Mouse (Mus musculus): ENCODE data around the gene Pth1r. TPM values are rescaled to one million over a fixed set of nuclear protein-coding genes. Genes with fewer than 3 reads are reported as not detected.
A peak's percentile ranks its signal among the peaks of the same experiment; 100 is the strongest.

Gene Pth1r
- polyA plus RNA-seq, 1 experiment from 2014 or later = 37.8 TPM

DNA sequence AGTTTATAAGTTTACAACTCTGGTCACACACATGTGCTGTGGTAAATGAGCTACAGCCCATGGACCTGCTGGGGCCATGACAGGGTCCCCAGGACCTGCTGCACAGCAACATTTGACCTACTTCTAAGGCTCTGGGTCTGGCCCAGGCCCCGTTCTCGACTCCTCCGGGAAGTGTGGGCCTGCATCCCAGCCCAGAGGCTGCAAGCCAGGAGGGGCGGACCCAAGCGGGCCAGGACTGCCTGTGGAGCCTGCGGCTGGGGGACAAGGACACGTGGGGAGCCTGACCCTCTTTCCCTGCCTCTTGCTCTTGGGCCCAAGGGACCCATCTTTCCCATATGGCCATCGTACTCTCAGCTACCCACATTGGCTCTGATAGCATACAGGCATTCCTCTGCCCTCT is 11.7 kb upstream of the Pth1r start:
- no peaks in the 10 kb centered on the region for H3K36me3 ChIP-seq (replicated peaks; ENCODE audit: control insufficient read depth, insufficient read depth, low read depth, low read length)
- ATAC-seq (replicated peaks; ENCODE audit: insufficient number of reproducible peaks, low FRiP score, low TSS enrichment, low read depth) = no peak
- no peaks in the 10 kb centered on the region for H3K27me3 ChIP-seq (ENCODE audit: control insufficient read depth, insufficient read depth, low read length)
- no peaks in the 10 kb centered on the region for H3K9me3 ChIP-seq (replicated peaks; ENCODE audit: control insufficient read depth, low read length)
- H3K4me2 ChIP-seq (ENCODE audit: low read depth, low read length) = no peak overlapping the region
- 77% methylated on average over 8 of the region's 8 CpGs for WGBS
- H3K4me1 ChIP-seq (ENCODE audit: control insufficient read depth, insufficient read depth, low read length) = no peaks in the 10 kb centered on the region; the same call in 1 of the 2 replicates
- H3K27ac ChIP-seq (replicated peaks; ENCODE audit: low read depth, low read length) = no peak overlapping the region
- H3K9ac ChIP-seq (replicated peaks; ENCODE audit: low read length) = no peak overlapping the region
- no peak overlapping the region for H3K4me3 ChIP-seq (ENCODE audit: low read depth, low read length)
- DNase-seq (ENCODE audit: low spot score) = no peak

DNA sequence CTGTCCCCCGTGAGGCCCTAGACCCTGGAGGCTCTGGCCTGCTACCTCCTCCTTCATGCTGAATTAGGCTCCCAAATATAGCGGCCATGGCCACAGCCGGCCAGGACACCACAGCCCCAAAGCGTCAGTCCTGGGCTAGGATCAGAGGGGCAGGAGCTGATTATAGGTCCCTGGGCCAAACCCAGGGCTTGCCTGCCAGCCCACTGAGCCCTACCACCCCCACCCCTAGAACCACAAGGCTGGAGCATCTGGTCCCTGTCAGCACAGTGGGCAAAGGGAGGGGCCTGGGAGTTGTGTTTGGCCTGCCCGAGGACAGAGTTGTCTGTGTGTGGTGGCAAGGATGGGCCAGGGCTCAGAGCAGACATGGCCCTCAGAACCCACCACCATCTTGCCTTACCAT is 10.9 kb upstream of the Pth1r start:
- H3K27ac ChIP-seq (replicated peaks; ENCODE audit: low read depth, low read length) = no peak overlapping the region
- H3K27me3 ChIP-seq (ENCODE audit: control insufficient read depth, insufficient read depth, low read length) = no peaks in the 10 kb centered on the region
- no peak overlapping the region for H3K9ac ChIP-seq (replicated peaks; ENCODE audit: low read length)
- no peaks in the 10 kb centered on the region for H3K9me3 ChIP-seq (replicated peaks; ENCODE audit: control insufficient read depth, low read length)
- no peak overlapping the region for H3K4me2 ChIP-seq (ENCODE audit: low read depth, low read length)
- ATAC-seq (replicated peaks; ENCODE audit: insufficient number of reproducible peaks, low FRiP score, low TSS enrichment, low read depth) = no peak
- H3K4me1 ChIP-seq (ENCODE audit: control insufficient read depth, insufficient read depth, low read length) = no peaks in the 10 kb centered on the region; the same call in 1 of the 2 replicates
- no peak overlapping the region for H3K4me3 ChIP-seq (ENCODE audit: low read depth, low read length)
- no peak for DNase-seq (ENCODE audit: low spot score)
- no peaks in the 10 kb centered on the region for H3K36me3 ChIP-seq (replicated peaks; ENCODE audit: control insufficient read depth, insufficient read depth, low read depth, low read length)
- WGBS = 72% methylated on average over 5 of the region's 5 CpGs

DNA sequence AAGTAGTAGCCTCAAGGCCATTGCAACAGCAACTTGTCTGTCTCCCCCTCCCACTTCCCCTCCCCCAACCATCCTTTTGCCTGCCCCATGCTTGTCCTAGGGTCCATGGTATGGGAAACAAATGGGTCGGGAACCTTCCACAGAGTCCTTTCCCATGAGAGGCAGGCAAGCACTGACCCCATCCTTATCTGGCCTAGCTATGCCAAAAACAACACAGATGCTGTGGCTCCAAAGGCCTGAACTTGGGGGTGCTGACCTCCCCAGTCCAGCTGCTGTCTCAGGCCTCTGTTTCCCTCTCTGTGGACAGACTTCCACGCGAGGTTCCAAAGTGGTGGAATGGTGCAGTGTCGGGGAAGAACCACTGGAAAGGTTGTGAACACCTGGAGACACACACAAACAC is 6.8 kb upstream of the Pth1r start:
- DNase-seq (ENCODE audit: low spot score) (no peak), ATAC-seq (replicated peaks; ENCODE audit: insufficient number of reproducible peaks, low FRiP score, low TSS enrichment, low read depth) (no peak)
- no peaks in the 10 kb centered on the region for H3K9me3 ChIP-seq (replicated peaks; ENCODE audit: control insufficient read depth, low read length)
- no peak overlapping the region for H3K9ac ChIP-seq (replicated peaks; ENCODE audit: low read length)
- H3K4me2 ChIP-seq (ENCODE audit: low read depth, low read length) = no peak overlapping the region
- H3K4me3 ChIP-seq (ENCODE audit: low read depth, low read length) = no peak overlapping the region
- no peaks in the 10 kb centered on the region for H3K36me3 ChIP-seq (replicated peaks; ENCODE audit: control insufficient read depth, insufficient read depth, low read depth, low read length)
- H3K27ac ChIP-seq (replicated peaks; ENCODE audit: low read depth, low read length) = no peak overlapping the region
- WGBS = 72% methylated on average over 4 of the region's 4 CpGs
- no peaks in the 10 kb centered on the region for H3K27me3 ChIP-seq (ENCODE audit: control insufficient read depth, insufficient read depth, low read length)
- H3K4me1 ChIP-seq (ENCODE audit: control insufficient read depth, insufficient read depth, low read length) = no peaks in the 10 kb centered on the region

DNA sequence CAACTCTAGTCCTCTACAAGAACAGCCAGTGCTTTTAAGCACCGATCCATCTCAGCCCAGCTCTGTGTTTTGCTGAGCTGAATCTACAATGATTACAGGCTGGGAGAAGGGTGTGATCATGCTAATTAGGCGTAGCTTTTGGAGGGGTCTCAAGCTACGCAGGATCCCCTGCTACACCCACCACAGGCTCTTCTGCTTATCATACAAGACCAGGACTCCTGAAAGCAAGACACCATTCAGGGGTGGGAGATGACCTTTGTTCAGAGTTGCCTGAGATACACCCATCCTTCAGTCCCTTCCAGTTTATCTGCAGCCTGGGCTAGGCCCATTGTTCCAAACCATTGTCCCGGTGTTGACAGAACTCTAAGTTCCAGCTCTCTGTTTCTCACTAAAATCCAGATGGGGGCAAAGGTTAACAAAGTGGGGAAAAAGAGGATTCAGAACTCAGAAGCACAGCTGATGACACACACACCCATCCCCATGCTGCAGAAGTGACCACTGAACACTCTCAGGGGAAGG is 6.0 kb upstream of the Pth1r start:
- no peak overlapping the region for H3K4me2 ChIP-seq (ENCODE audit: low read depth, low read length)
- H3K9ac ChIP-seq (replicated peaks; ENCODE audit: low read length) = no peak overlapping the region
- no peak overlapping the region for H3K4me3 ChIP-seq (ENCODE audit: low read depth, low read length)
- 81% methylated on average over 4 of the region's 4 CpGs for WGBS
- H3K9me3 ChIP-seq (replicated peaks; ENCODE audit: control insufficient read depth, low read length) = no peaks in the 10 kb centered on the region
- no peaks in the 10 kb centered on the region for H3K27me3 ChIP-seq (ENCODE audit: control insufficient read depth, insufficient read depth, low read length)
- no peaks in the 10 kb centered on the region for H3K36me3 ChIP-seq (replicated peaks; ENCODE audit: control insufficient read depth, insufficient read depth, low read depth, low read length)
- ATAC-seq (replicated peaks; ENCODE audit: insufficient number of reproducible peaks, low FRiP score, low TSS enrichment, low read depth) (no peak), DNase-seq (ENCODE audit: low spot score) (no peak)
- no peaks in the 10 kb centered on the region for H3K4me1 ChIP-seq (ENCODE audit: control insufficient read depth, insufficient read depth, low read length)
- H3K27ac ChIP-seq (replicated peaks; ENCODE audit: low read depth, low read length) = no peak overlapping the region

DNA sequence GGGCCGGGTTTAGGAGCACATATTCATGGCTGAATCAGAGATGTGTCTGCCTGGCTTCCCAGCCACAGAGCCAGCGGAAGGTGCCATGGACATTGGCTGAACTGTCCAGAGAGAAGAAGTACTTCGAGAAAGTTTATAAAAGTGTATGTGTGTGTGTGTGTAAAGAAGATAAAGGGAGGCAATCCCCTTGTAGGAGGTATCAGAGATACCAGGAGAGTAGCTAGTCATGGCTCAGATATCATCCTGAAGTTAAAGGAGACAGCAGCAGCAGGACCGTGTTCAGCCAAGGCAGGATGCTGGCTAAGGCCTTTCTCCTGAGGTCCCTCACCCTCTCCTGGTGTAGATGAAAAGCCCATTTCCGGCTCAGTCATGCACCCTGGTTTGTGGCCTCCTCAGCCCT is 4.5 kb upstream of the Pth1r start:
- WGBS = 76% methylated on average over 5 of the region's 5 CpGs
- H3K4me2 ChIP-seq (ENCODE audit: low read depth, low read length) = no peak overlapping the region
- ATAC-seq (replicated peaks; ENCODE audit: insufficient number of reproducible peaks, low FRiP score, low TSS enrichment, low read depth) (no peak), DNase-seq (ENCODE audit: low spot score) (no peak)
- H3K4me1 ChIP-seq (ENCODE audit: control insufficient read depth, insufficient read depth, low read length) = no peaks in the 10 kb centered on the region; the same call in 1 of the 2 replicates
- H3K27me3 ChIP-seq (ENCODE audit: control insufficient read depth, insufficient read depth, low read length) = no peaks in the 10 kb centered on the region
- H3K36me3 ChIP-seq (replicated peaks; ENCODE audit: control insufficient read depth, insufficient read depth, low read depth, low read length) = no peaks in the 10 kb centered on the region
- H3K9me3 ChIP-seq (replicated peaks; ENCODE audit: control insufficient read depth, low read length) = no peaks in the 10 kb centered on the region
- H3K27ac ChIP-seq (replicated peaks; ENCODE audit: low read depth, low read length) = no peak overlapping the region
- no peak overlapping the region for H3K4me3 ChIP-seq (ENCODE audit: low read depth, low read length)
- H3K9ac ChIP-seq (replicated peaks; ENCODE audit: low read length) = no peak overlapping the region

DNA sequence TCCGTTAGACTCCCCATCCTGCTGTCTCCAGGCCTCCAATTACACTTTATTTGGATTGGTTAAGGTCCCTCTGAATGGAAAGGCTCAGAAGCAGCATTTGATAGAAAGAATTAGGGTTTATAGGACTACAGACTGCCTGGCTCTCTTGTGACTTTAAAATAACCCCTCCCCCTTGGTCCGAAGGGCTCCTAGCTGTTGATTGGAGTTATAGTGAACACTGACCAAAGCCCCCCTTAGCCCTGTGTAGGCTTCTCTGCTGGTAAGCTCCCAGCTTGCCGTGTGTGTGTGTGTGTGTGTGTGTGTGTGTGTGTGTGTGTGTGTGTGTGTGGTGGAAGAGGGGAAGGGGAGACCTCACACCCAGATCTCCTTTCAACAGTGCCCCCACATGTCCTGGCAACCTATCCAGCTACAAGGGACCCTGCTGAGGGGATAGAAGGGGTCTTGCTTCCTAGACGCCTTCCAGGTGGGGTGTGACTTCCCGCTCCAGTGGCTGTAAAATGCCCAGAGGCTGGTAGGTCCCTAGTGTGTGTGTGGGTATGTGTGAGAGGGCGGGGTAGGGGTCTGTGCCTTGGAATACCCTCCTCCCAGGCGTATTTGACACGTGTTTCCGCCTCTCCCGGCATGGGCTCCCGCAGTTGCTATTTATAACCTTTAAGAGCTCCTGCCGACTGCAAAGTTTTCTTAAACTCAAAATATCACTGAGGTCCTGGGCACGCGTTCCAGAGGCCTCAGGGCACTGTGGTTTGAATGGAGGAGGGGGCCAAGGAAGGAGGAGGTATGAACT is 3.7 kb upstream of the Pth1r start:
- no peaks in the 10 kb centered on the region for H3K36me3 ChIP-seq (replicated peaks; ENCODE audit: control insufficient read depth, insufficient read depth, low read depth, low read length)
- ATAC-seq (replicated peaks; ENCODE audit: insufficient number of reproducible peaks, low FRiP score, low TSS enrichment, low read depth) (no peak), DNase-seq (ENCODE audit: low spot score) (peak; percentile 51)
- H3K27me3 ChIP-seq (ENCODE audit: control insufficient read depth, insufficient read depth, low read length) = no peaks in the 10 kb centered on the region
- H3K4me2 ChIP-seq (ENCODE audit: low read depth, low read length) = no peak overlapping the region
- no peak overlapping the region for H3K4me3 ChIP-seq (ENCODE audit: low read depth, low read length)
- 0 out of 2 replicates have a peak overlapping the region, but pooled peaks have one; percentile 9 for H3K27ac ChIP-seq (replicated peaks; ENCODE audit: low read depth, low read length)
- peak overlapping the region; percentile 5; the same call in 1 of the 2 replicates for H3K9ac ChIP-seq (replicated peaks; ENCODE audit: low read length)
- 29% methylated on average over 14 of the region's 14 CpGs for WGBS
- H3K9me3 ChIP-seq (replicated peaks; ENCODE audit: control insufficient read depth, low read length) = no peaks in the 10 kb centered on the region
- H3K4me1 ChIP-seq (ENCODE audit: control insufficient read depth, insufficient read depth, low read length) = no peaks in the 10 kb centered on the region; the same call in 1 of the 2 replicates

DNA sequence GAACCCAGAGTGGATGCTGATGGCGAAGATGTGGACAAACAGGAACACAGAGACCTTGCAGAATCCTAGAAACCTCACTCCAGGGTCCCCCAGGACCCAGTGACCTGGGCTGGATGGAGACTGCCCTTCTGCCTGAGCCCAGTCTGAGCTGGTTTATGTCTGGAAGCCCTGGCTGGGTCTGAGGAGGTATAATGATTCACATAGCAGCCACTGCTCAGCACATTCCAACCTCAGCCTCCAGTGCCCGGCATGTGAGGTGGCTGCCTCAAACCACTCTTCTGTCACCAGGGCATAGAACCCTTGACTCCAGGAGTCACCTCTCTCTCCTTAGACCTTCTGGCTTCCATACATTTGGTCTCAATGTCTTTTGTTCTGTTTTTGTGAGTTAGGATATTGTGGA is 1.5 kb upstream of the Pth1r start:
- Histone ChIP-seq H3K4me2 (ENCODE audit: low read depth, low read length) (no peak overlapping the region), H3K4me1 (ENCODE audit: control insufficient read depth, insufficient read depth, low read length) (no peaks in the 10 kb centered on the region; the same call in none of the 2 replicates), H3K9me3 (replicated peaks; ENCODE audit: control insufficient read depth, low read length) (no peaks in the 10 kb centered on the region), H3K9ac (replicated peaks; ENCODE audit: low read length) (no peak overlapping the region), H3K27me3 (ENCODE audit: control insufficient read depth, insufficient read depth, low read length) (no peaks in the 10 kb centered on the region), H3K27ac (replicated peaks; ENCODE audit: low read depth, low read length) (no peak overlapping the region), H3K4me3 (ENCODE audit: low read depth, low read length) (no peak overlapping the region), H3K36me3 (replicated peaks; ENCODE audit: control insufficient read depth, insufficient read depth, low read depth, low read length) (no peaks in the 10 kb centered on the region)
- ATAC-seq (replicated peaks; ENCODE audit: insufficient number of reproducible peaks, low FRiP score, low TSS enrichment, low read depth) (no peak), DNase-seq (ENCODE audit: low spot score) (no peak)
- 70% methylated on average over 2 of the region's 2 CpGs for WGBS

DNA sequence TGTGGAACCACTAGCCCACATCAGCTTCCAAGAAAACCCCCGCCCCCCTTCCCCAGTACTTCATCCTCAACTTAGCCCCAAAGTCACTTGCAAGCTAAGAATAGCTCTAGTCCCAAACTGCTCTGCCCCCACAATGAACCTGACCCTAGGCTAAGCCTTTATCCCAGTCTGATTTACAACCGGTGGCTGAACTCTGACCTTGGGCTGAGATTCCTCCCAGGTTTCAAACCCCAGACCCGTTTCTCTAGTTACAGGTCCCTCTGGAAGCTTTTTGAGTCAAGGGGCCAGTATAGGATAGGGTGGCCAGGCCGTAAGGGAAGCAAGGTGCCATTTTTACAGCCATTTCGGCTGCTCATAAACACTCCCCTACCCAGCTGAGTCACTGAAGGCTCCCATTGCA is 707 bp downstream of the Pth1r start:
- H3K27ac ChIP-seq (replicated peaks; ENCODE audit: low read depth, low read length) = no peak overlapping the region

More for the DNA sequence above, 707 bp downstream of the Pth1r start:
- H3K27me3 ChIP-seq (ENCODE audit: control insufficient read depth, insufficient read depth, low read length) = no peaks in the 10 kb centered on the region
- no peaks in the 10 kb centered on the region for H3K36me3 ChIP-seq (replicated peaks; ENCODE audit: control insufficient read depth, insufficient read depth, low read depth, low read length)
- H3K4me3 ChIP-seq (ENCODE audit: low read depth, low read length) = no peak overlapping the region
- 30% methylated on average over 5 of the region's 5 CpGs for whole genome bisulfite sequencing
- H3K4me1 ChIP-seq (ENCODE audit: control insufficient read depth, insufficient read depth, low read length) = no peaks in the 10 kb centered on the region; the same call in none of the 2 replicates
- H3K9me3 ChIP-seq (replicated peaks; ENCODE audit: control insufficient read depth, low read length) = no peaks in the 10 kb centered on the region
- no peak for ATAC-seq (replicated peaks; ENCODE audit: insufficient number of reproducible peaks, low FRiP score, low TSS enrichment, low read depth)
- no peak overlapping the region for H3K9ac ChIP-seq (replicated peaks; ENCODE audit: low read length)
- no peak overlapping the region for H3K4me2 ChIP-seq (ENCODE audit: low read depth, low read length)
- no peak for DNase-seq (ENCODE audit: low spot score)
